Mouse (Mus musculus): ENCODE results near the gene Gm49373.
"Not testable (repeated sequence)": the region's sequence is repeated elsewhere in the genome, so short reads cannot be mapped to it uniquely, and the experiment has no call there.

Gm49373 gene

DNA sequence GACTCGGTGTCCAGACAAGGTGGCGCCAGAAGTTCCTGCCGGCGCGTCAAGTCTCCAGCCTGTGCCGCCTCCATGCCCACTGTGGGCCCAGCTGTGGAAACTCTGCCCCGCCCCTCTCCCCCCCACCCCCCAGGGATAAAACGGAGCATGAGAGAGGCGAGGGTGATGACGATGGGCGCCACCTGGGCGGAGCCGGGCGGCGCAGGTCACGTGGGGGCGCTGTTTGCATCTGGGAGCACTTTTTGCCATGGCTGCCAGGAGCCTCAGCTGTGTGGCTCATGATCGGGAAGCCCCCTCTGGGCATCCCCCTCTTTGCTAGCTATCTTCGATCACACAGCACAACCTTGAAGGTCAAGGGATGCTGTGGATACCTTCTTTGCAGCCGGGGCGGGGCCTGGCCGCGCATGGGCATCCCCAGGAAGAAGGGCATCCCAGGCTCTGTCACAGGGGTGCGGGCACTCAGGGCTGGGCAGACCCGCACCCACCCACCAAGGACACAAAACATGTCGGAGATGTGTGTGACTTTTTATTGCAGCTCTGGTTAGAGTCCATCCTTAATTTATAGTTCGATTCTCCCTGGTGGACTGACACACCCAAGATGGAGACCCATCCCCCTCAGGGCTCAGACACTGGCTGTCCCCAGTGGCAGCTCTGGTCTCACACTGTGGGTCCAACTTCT lies 5.8 kb downstream of the Gm49373 start, which contains the start of gene Zglp1:
Gene Zglp1 (minus strand): TSS at position 88 of the 679 bp plus-strand sequence.
- DNase-seq = no peak

DNA sequence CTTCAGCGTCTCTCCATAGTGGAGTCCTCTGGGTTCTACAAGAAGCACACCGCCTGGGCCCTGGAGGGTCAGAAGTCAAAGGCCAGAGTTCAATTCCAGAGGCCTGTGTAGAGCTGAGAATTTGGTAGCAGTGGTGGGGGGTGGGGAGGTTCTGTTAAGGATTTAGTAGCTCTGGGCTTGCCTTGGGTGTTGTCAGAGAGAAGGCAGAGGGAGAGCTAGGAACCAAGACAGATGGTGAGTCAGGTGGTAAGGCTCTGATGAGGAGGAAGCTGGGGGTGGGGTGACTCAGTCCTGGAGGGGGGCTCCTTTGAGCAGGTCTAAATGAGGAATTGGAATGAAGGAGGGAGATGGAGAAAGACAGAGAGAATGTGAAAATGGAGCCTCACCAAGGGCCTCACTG lies 10.0 kb downstream of the Gm49373 start:
- DNase-seq = no peak

DNA sequence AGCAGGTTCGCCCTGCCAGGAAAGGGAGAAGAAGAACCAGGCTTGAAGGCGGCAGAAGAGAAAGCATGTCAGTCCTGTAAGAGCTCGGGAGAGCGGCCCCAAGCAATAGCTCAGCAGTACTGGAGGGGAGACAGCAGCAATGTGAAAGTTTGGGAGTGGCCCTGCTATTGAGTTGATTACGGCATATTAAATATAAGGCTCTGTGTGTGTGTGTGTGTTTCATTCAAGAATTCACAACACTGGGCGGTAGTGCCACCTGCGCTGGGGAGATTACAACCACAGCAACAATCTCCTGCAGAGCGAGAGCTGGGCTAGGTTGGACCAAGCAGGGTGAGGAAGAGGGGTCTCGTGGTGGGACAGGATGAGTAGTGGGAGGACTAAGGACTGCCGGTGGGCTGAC lies 21.3 kb downstream of the Gm49373 start:
- no peak for DNase-seq

DNA sequence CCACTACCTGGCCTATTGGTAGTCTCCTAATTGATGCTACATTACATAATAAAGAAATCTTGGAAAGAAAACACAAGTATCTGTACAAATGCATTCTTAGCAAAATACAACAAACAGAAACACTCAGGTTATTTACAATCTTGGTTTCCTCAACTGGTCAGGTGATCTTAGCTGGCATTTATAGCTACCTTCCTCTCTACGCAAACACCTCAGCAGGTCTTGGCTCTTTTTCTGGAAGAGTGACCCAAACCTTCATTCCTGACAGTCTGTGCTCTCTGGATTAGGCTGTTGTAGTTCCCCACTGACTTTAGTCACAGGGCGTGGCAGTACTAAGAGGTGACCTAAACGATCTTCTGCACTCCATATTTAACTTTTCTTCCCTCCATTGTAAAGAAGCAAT lies 27.7 kb downstream of the Gm49373 start:
- no peak for DNase-seq

DNA sequence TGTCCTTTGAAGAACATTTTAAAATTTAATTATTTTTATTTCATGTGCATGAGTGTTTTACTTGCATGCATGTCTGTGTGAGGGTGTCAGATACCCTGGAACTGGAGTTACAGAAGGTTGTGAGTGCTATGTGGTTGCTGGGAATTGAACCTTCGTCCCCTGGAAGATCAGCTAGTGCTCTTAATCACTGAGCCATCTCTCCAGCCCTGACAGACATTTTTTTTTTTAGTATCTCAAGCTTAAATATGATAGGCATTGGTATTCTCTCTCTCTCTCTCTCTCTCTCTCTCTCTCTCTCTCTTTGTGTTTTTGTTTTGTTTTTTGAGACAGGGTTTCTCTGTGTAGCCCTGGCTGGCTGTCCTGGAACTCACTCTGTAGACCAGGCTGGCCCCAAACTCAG lies 28.1 kb downstream of the Gm49373 start:
- not testable (repeated sequence) for DNase-seq

DNA sequence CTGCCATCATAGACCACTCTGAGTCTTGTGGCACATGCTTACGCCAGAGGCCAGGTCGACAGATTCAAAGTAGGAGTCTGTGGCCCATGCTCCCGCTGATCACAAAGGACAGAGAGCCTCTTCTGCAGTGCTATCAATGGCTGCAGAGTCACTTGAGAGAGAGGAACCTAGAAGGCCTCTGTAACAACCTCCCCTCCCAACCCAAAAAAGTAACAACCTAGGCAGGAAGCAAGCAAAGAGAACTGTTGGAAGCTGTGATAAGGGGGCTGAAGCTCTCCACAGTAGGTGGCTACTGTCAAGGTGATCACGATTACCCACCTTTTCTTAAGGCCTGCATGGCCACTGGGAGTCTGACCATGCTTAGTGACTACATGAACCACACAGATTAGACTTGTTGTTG lies 29.3 kb downstream of the Gm49373 start:
- DNase-seq = no peak

DNA sequence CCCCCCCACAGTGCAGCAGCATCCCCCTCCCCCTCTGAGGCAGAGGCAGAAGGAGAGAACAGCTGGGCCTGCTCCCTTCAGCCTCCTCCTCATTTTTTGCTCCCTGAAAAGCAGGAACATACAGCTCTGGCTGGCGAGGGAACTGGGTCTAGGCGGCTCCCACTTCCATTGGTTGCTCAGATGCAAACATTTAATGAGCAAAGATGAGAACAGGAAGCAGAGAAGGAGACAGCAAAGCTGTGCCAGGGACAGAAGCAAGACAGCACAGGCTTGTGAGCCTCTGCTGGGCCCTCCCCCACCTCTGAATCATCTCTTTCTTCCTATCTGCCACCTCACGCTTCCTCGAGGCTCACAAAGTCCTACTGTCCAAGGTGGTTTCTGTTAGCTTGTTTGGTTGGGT lies 31.6 kb downstream of the Gm49373 start:
- DNase-seq = no peak

DNA sequence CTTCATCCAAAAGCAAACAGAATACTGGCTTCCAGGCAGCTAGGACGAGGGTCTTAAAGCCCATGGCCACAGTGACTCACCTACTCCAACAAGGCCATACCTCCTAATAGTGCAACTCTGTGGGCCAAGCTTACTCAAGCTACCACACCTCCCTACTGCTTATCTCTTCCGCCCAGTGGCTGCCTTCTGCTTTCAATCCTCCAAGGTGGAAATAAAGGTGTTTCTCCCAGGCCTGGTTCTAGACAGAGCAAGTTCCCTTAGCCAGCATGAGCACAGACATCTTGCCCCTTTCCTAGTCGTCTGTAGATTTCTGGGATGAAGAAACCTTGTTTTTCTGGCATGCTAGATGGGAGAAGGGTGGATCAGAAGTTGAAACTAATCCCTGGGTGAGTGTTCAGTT lies 33.1 kb downstream of the Gm49373 start:
- no peak for DNase-seq

DNA sequence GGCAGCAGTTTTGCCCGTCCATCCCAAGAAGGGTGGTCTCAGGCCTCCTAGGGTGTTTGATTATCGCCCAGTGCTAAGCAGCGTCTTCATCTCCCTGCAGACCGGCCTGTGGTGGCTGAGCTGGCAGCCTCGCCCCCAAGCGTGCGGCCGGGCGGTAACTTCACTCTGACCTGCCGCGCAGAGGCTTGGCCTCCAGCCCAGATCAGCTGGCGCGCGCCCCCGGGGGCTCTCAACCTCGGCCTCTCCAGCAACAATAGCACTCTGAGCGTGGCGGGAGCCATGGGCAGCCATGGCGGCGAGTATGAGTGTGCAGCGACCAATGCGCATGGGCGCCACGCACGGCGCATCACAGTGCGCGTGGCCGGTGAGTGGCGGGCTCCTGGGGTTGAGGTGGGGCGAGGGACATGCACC lies 35.4 kb downstream of the Gm49373 start:
- DNase-seq = peak; percentile 15

DNA sequence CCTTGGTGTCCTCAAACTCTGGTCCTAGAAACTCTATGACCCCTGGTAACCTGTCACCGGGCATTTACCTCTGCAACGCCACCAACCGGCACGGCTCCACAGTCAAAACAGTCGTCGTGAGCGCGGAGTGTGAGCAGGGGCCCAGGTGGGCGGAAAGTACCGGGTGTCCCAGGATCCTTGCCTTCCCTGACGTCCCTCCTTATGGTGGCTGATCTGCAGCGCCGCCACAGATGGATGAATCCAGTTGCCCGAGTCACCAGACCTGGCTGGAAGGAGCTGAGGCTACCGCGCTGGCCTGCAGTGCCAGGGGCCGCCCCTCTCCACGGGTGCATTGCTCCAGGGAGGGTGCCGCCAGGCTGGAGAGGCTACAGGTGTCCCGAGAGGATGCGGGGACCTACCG lies 36.2 kb downstream of the Gm49373 start:
- no peak for DNase-seq

DNA sequence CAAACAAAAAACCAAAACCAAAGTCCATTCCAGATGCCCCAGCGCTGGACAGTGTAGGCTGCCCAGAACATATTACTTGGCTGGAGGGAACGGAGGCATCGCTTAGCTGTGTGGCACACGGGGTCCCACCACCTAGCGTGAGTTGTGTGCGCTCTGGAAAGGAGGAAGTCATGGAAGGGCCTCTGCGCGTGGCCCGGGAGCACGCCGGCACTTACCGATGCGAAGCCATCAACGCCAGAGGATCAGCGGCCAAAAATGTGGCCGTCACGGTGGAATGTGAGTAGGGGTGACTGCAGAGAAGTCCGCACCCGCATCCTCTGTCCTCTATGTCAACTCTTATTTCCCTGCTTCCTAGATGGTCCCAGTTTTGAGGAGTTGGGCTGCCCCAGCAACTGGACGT lies 36.7 kb downstream of the Gm49373 start:
- no peak for DNase-seq

DNA sequence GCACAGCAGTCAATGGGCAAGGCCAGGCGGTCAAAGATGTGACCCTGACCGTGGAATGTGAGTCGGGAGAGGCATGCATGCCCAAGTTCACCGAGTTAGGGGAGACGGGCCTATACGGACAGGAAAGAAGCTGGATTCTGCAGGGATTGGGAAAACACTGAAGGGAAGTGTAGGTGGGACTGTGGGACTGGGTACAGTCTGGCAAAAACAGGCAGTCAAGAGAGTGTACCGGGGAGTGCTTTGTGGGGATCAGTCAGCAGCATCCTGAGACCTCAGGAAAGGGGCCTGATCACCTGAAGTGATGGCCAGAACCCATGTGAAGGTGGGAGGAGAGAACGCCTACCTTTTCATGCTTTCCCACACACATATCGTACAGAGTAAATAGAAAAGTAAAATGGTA lies 37.3 kb downstream of the Gm49373 start:
- peak; percentile 21 for DNase-seq

DNA sequence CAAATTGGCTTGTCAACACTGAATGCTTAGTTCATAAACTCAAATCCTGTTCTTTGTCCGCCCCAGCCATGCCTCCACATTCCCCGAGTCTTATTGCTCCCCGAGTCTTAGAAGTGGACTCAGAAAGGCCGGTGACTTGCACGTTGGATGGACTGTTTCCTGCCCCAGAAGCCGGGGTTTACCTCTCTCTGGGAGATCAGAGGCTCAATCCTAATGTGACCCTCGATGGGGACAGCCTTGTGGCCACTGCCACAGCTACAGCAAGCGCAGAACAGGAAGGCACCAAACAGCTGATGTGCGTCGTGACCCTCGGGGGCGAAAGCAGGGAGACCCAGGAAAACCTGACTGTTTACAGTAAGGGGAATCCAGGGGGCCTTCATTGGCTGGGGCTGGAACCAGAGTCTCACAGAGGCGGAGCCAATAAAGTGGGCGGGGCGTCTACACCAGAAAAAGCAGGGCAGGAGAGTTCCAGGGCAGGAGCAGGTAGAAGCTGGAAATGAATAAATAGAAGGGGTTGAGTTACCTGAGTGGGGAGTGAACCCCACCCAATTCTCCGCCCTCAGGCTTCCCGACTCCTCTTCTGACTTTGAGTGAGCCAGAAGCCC lies 38.3 kb downstream of the Gm49373 start:
- DNase-seq = peak; percentile 34

DNA sequence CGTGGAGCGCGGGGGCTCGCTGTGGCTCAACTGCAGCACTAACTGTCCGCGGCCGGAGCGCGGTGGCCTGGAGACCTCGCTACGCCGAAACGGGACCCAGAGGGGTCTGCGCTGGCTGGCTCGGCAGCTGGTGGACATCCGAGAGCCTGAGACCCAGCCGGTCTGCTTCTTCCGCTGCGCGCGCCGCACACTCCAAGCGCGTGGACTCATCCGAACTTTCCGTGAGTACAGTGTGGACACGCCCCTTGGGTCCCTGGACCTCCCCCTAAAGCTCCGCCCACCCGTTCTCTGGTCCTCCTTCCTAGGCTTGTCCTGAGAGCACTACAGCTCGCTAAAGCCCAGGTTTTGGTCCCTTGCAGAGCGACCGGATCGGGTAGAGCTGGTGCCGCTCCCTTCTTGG lies 39.8 kb downstream of the Gm49373 start:
- DNase-seq = peak; percentile 94

DNA sequence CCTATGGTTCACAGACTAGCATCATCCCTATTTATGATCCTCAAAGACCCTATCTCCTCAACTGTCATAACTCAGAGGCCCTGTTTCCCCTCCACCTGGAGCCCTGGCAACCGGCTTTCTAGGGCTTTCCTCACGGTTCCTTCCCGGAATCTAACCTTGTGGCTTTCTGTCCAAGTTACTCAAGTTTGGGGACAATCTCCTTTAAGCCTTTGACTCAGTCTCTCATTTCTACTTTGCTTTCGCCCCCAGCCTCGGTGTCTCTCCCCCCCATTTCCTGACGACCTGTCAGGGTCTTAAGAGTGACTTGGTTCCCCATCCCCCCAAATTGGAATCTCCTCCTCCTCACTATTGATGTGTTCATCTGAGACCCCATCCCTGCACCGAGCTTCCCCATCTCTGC lies 40.4 kb downstream of the Gm49373 start:
- DNase-seq = no peak

DNA sequence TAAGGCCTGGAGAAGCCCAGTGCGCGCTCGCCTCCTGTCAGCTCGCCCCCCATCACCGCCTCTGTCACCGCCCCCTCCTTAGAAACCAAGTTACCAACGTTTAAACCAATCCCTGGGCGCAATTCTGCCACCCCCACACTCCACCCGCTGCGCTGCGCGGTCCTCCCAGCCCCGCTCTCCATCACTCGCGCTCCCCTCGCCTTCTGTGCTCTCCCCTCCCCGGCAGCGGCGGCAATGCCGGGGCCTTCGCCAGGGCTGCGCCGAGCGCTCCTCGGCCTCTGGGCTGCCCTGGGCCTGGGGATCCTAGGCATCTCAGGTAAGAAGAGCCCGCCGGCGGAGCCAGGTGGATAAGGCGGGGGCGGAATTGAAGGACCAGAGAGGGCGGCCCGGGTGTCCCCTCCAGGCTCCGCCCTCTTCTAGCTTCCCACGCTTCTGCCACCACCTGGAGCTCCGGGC lies 41.0 kb downstream of the Gm49373 start, which contains the start of gene Icam5:
Gene Icam5 (plus strand): TSS at position 178 of the 456 bp plus-strand sequence.
- peak; percentile 19 for DNase-seq

DNA sequence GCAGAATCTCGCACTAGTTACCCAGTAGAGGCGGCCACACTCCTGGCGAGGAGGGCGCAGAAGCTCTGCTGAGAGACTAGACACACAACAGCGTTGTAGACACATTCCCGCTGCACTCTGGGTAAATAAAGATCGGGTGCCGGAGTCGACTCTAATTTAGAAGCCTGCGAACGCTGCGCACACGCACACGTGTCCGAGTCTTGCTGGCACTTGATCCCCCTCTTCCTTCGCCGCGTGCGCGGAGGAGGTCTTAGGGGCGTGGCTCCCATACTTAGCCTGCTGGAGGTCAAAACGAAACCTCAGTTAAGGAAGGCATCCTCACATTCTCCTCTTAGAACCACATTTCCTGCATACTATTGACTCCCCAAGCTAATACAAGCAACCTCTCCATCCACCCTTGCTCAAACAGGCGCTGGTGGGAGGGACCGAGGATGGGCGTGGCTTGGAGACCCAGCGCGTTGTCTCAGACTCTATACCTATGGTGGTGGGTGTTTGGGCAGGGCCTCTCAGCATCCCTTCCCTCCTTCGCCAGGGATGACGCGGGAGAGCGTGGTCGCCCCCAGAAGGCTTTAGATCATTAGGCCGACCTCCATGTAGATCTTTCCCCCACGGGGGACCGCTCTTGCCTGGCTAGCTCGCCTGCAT lies 41.5 kb downstream of the Gm49373 start:
- peak; percentile 66 for DNase-seq

DNA sequence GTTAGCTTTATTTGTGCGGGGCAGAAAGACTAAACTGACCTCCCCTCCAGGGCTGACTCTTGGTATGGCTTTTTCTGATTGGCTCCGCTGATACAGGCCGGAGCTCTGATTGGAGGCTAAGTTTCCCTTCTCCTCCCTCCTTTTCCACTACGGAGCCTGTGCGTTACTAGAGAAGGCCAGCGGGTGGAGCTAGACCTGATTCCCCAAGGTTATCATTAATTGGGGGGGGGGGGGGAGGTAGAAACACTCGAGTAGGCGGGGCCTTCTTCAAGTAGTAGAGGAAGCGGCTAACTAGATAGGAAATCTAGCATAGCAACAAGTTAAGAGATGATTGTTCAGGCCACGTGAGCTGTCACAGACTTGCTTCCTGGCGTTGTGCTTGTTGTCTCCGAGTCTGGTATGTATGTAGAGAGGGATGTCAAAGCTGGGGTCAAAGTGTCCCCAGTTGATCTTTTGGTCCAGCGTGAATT lies 42.1 kb downstream of the Gm49373 start:
- DNase-seq = peak; percentile 96

DNA sequence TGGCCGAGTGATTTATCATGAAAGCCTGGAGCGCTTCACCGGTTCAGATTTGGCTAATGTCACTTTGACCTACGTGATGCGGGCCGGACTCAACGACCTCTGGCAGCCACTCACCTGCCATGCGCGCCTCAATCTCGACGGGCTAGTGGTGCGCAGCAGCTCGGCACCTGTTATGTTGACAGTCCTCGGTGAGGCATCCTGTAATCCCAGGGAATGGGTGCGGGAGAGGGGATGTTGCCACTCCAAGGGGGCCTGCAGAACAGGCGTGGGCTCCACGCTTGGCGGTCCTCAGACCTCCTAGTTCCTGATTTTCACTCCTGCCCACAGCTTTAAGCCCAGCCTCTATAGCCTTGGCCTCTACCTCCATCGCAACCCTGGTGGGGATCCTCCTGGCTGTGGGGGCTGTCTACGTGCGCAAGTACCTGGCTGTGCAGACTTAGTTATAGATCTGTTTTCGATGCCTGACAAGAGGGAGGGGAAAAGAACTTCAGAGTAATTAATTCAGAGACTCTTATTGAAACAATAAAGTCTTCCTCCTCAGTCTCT lies 42.8 kb downstream of the Gm49373 start:
- DNase-seq = no peak

DNA sequence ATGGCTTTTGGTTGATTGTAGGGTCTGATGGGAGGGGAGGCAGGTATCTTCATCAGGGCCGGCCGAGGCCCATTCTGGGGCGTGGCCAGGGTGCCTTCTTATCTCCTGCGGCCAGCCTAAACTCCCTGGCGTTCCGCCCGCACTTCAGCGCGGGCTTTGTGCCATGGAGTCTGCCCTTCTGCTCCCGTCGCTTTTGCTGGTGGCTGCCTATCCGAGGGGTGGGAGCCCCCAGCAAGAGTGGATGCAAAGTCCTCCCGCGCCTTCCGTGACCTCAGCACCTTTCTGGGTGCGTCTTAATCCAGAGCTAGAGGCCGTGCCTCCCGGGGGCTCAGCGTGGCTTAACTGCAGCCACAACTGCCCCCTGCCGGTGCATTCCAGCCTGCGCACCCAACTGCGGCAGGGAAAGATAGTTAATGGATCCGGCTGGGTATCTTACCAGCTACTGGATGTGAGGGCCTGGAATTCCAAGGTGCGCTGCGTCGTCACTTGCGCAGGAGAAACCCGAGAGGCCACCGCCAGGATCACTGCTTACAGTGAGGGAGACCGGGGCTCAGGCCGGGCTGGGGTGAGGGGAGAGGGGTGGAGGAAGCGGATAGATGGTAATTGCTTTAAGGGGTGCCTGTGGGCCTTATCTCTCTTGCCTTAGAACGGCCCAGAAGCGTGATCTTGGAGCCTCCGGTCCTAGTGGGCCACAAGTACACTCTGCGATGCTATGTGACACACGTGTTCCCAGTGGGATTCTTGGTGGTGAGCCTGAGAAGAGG lies 43.4 kb downstream of the Gm49373 start, which contains the start of gene Icam4:
Gene Icam4 (plus strand): TSS at position 83 of the 764 bp plus-strand sequence.
- peak; percentile 87 for DNase-seq

DNA sequence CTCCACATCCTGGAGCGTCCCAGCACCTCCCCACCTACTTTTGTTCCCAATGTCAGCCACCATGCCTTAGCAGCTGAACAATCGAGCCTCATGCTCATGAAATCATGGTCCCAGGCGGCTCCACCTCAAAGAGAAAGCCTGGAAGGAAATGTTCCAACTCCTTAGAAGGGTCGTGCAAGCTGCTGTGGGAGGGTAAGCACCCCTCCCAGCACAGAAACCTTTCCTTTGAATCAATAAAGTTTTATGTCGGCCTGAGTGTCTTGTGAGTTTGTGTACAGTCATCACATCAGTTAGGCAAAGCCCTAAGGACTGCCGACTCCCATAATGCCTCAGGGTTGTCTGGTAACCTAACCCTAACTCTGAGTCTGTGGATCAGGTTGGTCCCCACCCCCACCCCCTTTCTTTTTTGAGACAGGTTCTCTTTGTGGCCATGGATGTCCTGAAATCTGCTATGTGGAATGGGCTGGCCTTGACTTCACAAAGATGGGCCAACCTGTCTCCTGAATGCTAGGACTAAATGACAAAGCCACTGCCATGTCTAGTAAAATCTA lies 44.3 kb downstream of the Gm49373 start:
- no peak for DNase-seq

DNA sequence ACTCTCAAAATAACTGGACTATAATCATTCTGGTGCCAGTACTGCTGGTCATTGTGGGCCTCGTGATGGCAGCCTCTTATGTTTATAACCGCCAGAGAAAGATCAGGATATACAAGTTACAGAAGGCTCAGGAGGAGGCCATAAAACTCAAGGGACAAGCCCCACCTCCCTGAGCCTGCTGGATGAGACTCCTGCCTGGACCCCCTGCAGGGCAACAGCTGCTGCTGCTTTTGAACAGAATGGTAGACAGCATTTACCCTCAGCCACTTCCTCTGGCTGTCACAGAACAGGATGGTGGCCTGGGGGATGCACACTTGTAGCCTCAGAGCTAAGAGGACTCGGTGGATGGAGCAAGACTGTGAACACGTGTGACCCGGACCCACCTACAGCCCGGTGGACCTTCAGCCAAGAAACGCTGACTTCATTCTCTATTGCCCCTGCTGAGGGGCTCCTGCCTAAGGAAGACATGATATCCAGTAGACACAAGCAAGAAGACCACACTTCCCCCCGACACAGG lies 45.1 kb downstream of the Gm49373 start:
- no peak for DNase-seq
